Mouse (Mus musculus) testis, postnatal 10 days (tissue): Measurements from ENCODE around the gene Mpped2.

ENCODE experiments used
- DNase-seq: peaks from one replicate; pipeline ENCODE4 v3.0.0; 2021; ENCODE audit warnings: low spot score

Mpped2 gene

GRCm38 (mm10) chr2:106798824-106799223, 105.8 kb downstream of the Mpped2 start:
- no peak for DNase-seq

GRCm38 (mm10) chr2:106815898-106816297, 122.8 kb downstream of the Mpped2 start:
- DNase-seq: no peak

GRCm38 (mm10) chr2:106821292-106821691, 128.2 kb downstream of the Mpped2 start:
- DNase-seq: no peak

- DNase-seq: no peak
Observed at GRCm38 (mm10) chr2:106821883-106822282, 128.8 kb downstream of the Mpped2 start.

GRCm38 (mm10) chr2:106822540-106822939, 129.5 kb downstream of the Mpped2 start:
- no peak for DNase-seq

GRCm38 (mm10) chr2:106825461-106825860, 132.4 kb downstream of the Mpped2 start:
- DNase-seq: no peak

GRCm38 (mm10) chr2:106826023-106826422, 133.0 kb downstream of the Mpped2 start:
- DNase-seq: no peak

GRCm38 (mm10) chr2:106826806-106827205, 133.7 kb downstream of the Mpped2 start:
- DNase-seq: no peak

- DNase-seq: no peak
Observed at GRCm38 (mm10) chr2:106828573-106829310, 135.7 kb downstream of the Mpped2 start.

GRCm38 (mm10) chr2:106829420-106829819, 136.4 kb downstream of the Mpped2 start:
- DNase-seq: no peak

GRCm38 (mm10) chr2:106832577-106832976, 139.5 kb downstream of the Mpped2 start:
- DNase-seq: no peak

- DNase-seq: no peak
Observed at GRCm38 (mm10) chr2:106833212-106833611, 140.1 kb downstream of the Mpped2 start.

GRCm38 (mm10) chr2:106835321-106835720, 142.3 kb downstream of the Mpped2 start:
- DNase-seq: no peak

GRCm38 (mm10) chr2:106837241-106837640, 144.2 kb downstream of the Mpped2 start:
- DNase-seq: no peak

- no peak for DNase-seq
Observed at GRCm38 (mm10) chr2:106844147-106844546, 151.1 kb downstream of the Mpped2 start.

GRCm38 (mm10) chr2:106844766-106845678, 152.0 kb downstream of the Mpped2 start:
- DNase-seq: peak; percentile 52

GRCm38 (mm10) chr2:106846511-106846910, 153.4 kb downstream of the Mpped2 start:
- no peak for DNase-seq

GRCm38 (mm10) chr2:106849389-106849788, 156.3 kb downstream of the Mpped2 start:
- DNase-seq: no peak

GRCm38 (mm10) chr2:106851515-106851914, 158.4 kb downstream of the Mpped2 start:
- DNase-seq: no peak

GRCm38 (mm10) chr2:106854213-106854612, 161.1 kb downstream of the Mpped2 start:
- DNase-seq: no peak

GRCm38 (mm10) chr2:106854758-106855157, 161.7 kb downstream of the Mpped2 start:
- DNase-seq: no peak

- DNase-seq: no peak
Observed at GRCm38 (mm10) chr2:106855184-106855583, 162.1 kb downstream of the Mpped2 start.
